Mouse (Mus musculus) megakaryocyte progenitor cell, adult 5-6 weeks (primary cell): ENCODE measurements at regions not wholly inside any gene's neighbourhood (a gene's known extent, or its start where the extent isn't known, plus 50 kb on each side); places are given as distances from the start of the nearest gene placed in this dataset.
"Not testable (repeated sequence)": the region's sequence is repeated elsewhere in the genome, so short reads cannot be mapped to it uniquely, and the experiment has no call there.

Source experiments
- ATAC-seq: replicated peaks from 2 replicates; pipeline ENCODE4 v1.8.0; 2016; ENCODE audit warnings: mild to moderate bottlenecking, moderate TSS enrichment, inconsistent platforms; ENCODE audit not compliant: poor library complexity

GRCm38 (mm10) chr10:15886150-15886549, 1168.1 kb upstream of the Gje1 start:
- ATAC-seq, result no peak

DNA sequence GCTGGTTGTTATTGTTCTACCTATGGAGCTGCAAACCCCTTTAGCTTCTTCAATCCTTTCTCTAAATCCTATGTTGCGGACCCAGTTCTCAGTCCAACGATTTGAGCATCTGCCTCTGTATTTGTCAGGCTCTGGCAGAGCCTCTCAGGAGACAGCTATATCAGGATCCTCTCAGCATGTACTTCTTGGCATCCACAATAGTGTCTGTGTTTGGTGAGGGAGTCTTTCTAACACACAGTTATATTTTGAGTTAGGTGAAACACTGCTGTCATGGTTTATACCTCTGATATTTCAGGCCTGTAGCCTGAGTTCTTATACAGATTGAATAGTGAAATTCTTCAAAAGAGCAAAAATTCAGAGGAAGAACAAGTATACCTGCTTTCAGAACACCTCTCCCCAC, 1150.0 kb upstream of the Gje1 start:
- no peak for ATAC-seq

DNA sequence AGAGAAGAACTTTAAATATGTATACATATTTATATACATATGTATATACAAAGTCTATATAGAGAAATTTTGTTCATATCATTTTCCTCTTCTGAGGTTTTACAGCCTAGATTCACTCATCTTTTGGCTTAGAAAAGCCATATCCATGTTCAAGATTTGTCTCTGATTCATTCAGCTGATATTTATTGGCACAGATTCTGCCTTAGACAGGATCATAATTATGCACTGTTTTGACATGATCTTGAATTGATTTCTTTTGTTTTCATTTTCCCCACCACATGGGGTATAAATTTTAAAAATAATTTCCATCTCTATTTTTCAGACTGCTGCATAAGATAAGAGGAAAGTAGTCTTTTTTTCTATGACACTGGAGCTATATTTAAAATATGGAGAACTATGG, 1148.9 kb upstream of the Gje1 start:
- no peak for ATAC-seq

DNA sequence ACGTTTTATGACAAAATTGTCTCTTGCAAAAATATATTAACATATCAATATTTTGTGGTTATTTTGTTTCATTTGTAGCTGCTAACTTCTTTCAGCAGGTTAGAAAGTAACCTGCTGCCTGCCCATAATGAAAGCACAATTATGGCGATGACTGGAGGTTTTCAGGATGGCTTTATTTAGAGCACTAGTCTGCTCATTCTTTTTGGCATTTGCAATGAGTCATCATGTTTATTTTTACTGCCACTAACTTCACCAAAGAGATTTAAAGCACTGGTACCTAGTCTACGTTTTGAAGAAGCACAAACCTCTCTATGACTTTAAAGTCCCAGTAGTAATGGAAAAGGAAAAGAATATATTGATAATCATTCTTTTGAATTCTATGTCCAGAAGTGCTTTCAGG, 1123.4 kb upstream of the Gje1 start:
- no peak for ATAC-seq

DNA sequence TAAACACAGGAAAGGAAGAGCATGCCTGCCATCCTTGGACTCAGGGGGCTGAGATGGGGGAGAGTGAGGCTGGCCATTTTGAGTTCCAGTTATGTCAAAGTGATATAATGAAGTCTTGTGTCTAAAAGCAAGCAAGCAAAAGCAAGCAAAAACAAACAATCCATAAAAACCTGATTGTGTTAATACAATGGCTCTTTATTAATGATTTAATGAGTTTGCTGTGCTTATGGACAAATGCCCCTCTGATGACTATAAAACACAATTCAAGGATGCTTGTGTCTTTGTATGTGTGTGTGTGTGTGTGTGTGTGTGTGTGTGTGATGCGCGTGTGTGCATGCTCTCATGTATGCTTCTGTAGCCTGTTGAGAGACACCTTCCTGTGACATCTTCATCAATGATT, 1114.3 kb upstream of the Gje1 start:
- no peak for ATAC-seq

GRCm38 (mm10) chr10:15825457-15825856, 1107.4 kb upstream of the Gje1 start:
- ATAC-seq, result no peak

GRCm38 (mm10) chr10:15807271-15807670, 1089.3 kb upstream of the Gje1 start:
- no peak for ATAC-seq

GRCm38 (mm10) chr10:15805791-15806190, 1087.8 kb upstream of the Gje1 start:
- no peak for ATAC-seq

GRCm38 (mm10) chr10:15793185-15793584, 1075.2 kb upstream of the Gje1 start:
- not testable (repeated sequence) for ATAC-seq

GRCm38 (mm10) chr10:15791473-15792269, 1073.7 kb upstream of the Gje1 start:
- no peak for ATAC-seq

DNA sequence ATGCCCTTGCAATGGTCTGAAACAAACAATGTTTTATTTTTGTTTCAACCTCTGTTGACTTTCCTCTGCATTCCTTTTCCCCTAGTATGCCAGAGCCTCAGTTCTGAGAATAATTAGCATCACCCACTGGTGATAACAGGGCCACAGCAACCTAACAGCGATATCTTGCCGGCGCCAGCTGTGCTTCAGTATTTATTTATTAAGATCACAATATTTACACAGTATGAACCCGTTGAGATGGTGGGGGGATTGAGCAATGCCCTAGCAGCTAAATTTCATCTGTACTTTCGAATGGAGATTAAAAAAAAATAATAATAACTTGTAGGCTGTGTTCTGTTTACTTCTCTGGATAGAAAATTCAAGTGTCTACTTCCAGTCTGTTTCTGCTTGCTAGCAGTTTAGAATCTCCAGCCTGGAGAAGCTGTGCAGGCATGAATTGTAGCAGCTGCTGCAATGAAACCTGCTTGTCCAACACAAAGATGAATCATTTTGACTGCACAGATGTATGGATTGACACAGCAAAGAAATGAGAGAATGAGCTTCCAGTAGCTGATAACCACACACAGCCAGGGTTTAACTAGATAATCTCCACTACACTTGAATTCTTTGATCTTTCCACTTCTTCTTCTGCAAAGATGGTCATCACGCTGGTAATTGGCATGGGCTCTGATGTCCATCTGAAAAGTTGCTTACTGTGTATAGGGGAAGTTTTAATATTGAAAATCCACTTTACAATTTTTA, 1042.1 kb upstream of the Gje1 start:
- ATAC-seq, result no peak

- ATAC-seq, result no peak
Measured at GRCm38 (mm10) chr10:15759576-15759975, 1041.6 kb upstream of the Gje1 start.

DNA sequence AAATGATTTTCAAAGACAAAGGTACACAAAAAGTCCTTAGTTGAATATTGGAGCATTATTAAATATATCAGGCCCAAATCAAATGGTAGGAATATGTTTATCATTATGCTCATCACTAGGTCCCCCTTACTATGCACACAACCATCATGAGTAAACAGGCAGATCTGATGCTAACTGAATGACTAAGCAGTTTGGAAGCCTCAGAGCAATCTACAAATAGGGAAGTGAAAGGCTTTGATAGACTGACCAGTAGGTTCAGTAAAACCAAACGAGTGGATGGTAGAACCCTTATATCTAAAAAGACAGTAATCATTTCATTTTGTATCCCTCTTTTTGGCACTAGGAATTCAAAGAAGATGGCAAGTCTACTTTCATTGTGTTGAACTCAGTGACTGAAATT, 1039.5 kb upstream of the Gje1 start:
- ATAC-seq, result peak; percentile 93

DNA sequence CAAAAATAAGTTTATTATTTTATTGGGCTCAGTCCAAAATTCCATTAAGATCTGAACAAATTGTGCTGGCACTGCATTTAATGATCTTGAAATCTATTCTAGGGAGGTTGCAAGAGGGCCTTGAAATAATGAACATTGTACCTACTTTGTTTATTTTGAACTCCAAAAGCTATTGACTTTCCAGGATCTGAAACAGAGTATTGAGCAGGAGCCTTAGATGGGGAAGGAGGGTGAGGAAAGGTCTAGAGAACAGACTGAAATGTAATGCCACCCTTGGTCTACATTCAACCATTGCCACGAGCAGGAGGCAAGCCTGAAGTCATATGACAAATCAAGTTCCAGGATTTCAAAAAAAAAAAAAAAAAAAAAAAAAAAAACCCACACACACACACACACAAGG, 1028.9 kb upstream of the Gje1 start:
- ATAC-seq, result no peak

DNA sequence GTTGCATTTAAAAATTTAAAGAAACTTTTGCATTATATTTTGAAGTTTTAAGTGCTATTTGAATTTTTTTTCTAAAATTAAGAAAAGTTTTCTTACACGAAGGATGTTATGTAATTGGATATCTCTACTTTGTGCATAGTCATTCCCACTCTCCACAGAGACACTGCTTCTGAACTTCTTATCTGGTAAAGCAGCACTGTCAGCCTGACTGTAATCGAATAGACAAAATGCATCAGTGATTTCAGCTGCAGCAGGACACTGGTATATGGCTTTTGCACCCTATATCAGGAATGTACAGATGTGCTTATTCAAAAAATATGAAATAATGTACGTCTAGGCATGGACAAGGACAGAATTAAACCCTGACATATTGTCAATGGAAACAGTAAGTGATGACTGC, 1020.6 kb upstream of the Gje1 start:
- peak; percentile 90 for ATAC-seq

- no peak for ATAC-seq
Measured at GRCm38 (mm10) chr10:15731318-15731717, 1013.3 kb upstream of the Gje1 start.

DNA sequence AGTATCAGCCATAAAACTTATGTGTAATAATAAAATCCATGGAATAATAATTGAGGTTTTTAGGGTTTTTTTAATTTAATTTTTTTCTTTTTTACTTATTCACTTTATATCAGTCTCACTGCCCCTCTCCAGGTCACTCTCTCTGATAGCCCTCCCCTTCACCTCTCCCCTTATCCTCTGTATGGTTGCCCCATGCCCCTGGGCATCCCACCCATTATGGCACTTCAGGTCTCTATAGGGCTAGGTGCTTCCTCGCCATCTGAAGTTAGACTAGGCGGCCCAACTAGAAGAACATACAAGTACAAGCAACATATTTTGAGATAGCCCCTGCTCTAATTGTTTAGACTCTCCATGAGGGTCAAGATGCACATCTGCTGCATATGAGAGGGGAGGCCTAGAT, 979.9 kb upstream of the Gje1 start:
- no peak for ATAC-seq

DNA sequence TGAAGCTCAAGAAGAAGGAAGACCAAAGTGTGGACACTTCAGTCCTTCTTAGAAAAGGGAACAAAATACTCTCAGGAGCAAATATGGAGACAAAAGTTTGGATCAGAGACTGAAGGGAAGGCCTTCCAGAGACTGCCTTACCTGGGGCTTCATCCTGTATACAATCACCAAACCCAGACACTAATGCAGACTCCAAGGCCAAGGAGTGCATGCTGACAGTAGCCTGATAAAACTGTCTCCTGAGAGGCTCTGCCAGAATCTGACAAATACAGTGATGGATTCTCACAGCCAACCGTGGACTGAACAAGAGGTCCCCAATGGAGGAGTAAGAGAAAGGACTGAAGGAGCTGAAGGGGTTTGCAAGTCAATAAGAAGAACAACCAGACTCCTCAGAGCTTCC, 979.0 kb upstream of the Gje1 start:
- no peak for ATAC-seq

DNA sequence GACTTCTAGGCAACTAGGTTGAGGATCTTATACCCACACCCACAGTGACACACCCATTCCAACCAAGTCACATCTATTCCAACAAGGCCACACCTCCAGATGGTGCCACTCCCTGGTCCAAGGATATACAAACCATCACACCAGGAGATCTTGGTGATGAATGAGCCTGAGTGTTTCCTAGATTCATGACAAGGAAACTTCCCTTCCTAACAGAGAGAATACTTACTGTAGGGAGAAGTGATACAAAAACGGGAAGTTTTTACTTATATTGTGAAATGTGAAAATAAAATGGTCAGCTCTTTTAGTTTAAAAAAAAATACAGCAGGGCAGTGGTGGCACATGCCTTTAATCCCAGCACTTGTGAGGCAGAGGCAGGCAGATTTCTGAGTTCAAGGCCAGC, 953.6 kb upstream of the Gje1 start:
- not testable (repeated sequence) for ATAC-seq
